Comparison of ENCODE assay signal across 8 mouse cellular contexts in genomic region chr17:80728062-80728858, GRCm38 (mm10). TPM values are rescaled to one million over a fixed set of nuclear protein-coding genes. Genes with fewer than 3 reads are reported as not detected.
A peak's percentile ranks its signal among the peaks of the same experiment; 100 is the strongest.
DNase-seq lines count a peak whose midpoint lies in the region; ATAC-seq and TF ChIP-seq lines count a peak whose summit lies in the region.

Map4k3 (minus strand) TSS chr17:80728485.

- peak; percentile 68 for DNase-seq in MEL (ENCODE audit: low read depth, low spot score)
- peak; percentile 80 for DNase-seq in cerebellum, adult 8-10 months
- peak; percentile 65 to 84 for DNase-seq in frontal cortex, postnatal 10 days (ENCODE audit: low spot score in 2 of 2)
- DNase-seq in hindbrain, embryonic 11.5 days (ENCODE audit: low spot score), result peak; percentile 85
- peak; percentile 71 to 84 for DNase-seq in layer of hippocampus, postnatal 25 days (ENCODE audit: extremely low spot score in 1 of 2, low spot score in 1 of 2)
- peak; percentile 90 for DNase-seq in lung, postnatal 14 days
- DNase-seq in retina, adult 2 months (ENCODE audit: low read depth, low spot score), result peak; percentile 81
- DNase-seq in thymus, postnatal 36 days, result peak; percentile 85 to 88

- peaks cover 7% of the 10 kb centered on the region for H3K79me2 ChIP-seq in MEL (ENCODE audit: control insufficient read depth, insufficient read depth, low read length, poor library complexity)

- peaks cover 0 to 17% of the 10 kb centered on the region in 2 experiments; a peak in 2 of 4 replicates for H3K36me3 ChIP-seq in MEL (ENCODE audit: control insufficient read depth in 1 of 2, insufficient read depth in 2 of 2, low read length in 2 of 2)
- no peaks in the 10 kb centered on the region for H3K36me3 ChIP-seq in hindbrain, embryonic 11.5 days (ENCODE audit: control insufficient read depth, insufficient read depth, low read length)

- peaks cover 7 to 20% of the 10 kb centered on the region in 2 experiments for H3K4me1 ChIP-seq in MEL (ENCODE audit: control insufficient read depth in 1 of 2, insufficient read depth in 2 of 2, low read length in 2 of 2)
- H3K4me1 ChIP-seq in hindbrain, embryonic 11.5 days (replicated peaks; ENCODE audit: control insufficient read depth, insufficient read depth, low read length), result peaks cover 6% of the 10 kb centered on the region

- H3K27me3 ChIP-seq in MEL (ENCODE audit: control insufficient read depth in 1 of 2, insufficient read depth in 2 of 2, low read length in 2 of 2), result no peaks in the 10 kb centered on the region
- no peaks in the 10 kb centered on the region for H3K27me3 ChIP-seq in hindbrain, embryonic 11.5 days (ENCODE audit: control insufficient read depth, insufficient read depth, low read length)

- peak within 1 kb of the TSS; percentile 70 to 98 for H3K4me3 ChIP-seq in MEL (ENCODE audit: control insufficient read depth in 1 of 2, insufficient read depth in 1 of 2, low read depth in 2 of 2, low read length in 2 of 2)
- H3K4me3 ChIP-seq in hindbrain, embryonic 11.5 days (ENCODE audit: low read depth, low read length), result peak within 1 kb of the TSS; percentile 95

- ATAC-seq in hindbrain, embryonic 11.5 days (ENCODE audit: low FRiP score), result peak; percentile 94

- TF ChIP-seq EP300 in MEL (IDR thresholded peaks at IDR 0.05; ENCODE audit: low read depth in 1 of 2, low read length in 2 of 2), result no peak

- H3K27ac ChIP-seq in MEL (ENCODE audit: control insufficient read depth, low read depth, low read length), result peak within 1 kb of the TSS; percentile 62
- peak within 1 kb of the TSS; percentile 96 for H3K27ac ChIP-seq in hindbrain, embryonic 11.5 days (ENCODE audit: low read depth, low read length)

- peak within 1 kb of the TSS; percentile 84 for H3K9ac ChIP-seq in MEL (ENCODE audit: control insufficient read depth, low read depth, low read length, poor library complexity, severe bottlenecking)
- peak within 1 kb of the TSS; percentile 98 for H3K9ac ChIP-seq in hindbrain, embryonic 11.5 days (ENCODE audit: low read depth, low read length)

- peak in 1 of 2 experiments; percentile 40; a peak in 2 of 4 replicates for TF ChIP-seq POLR2A in MEL (IDR thresholded peaks at IDR 0.05; ENCODE audit: control insufficient read depth in 1 of 2, insufficient read depth in 1 of 2, low read depth in 1 of 2, low read length in 2 of 2, poor library complexity in 1 of 2)

- under 1% methylated on average over 39 of the region's 64 CpGs for WGBS in hindbrain, embryonic 11.5 days

- peak within 1 kb of the TSS; percentile 63 for H3K4me2 ChIP-seq in hindbrain, embryonic 11.5 days (replicated peaks; ENCODE audit: low read depth, low read length)

- TF ChIP-seq RAD21 in MEL (IDR thresholded peaks at IDR 0.05; ENCODE audit: low read depth, low read length), result no peak

- no peaks in the 10 kb centered on the region for H3K9me3 ChIP-seq in MEL (replicated peaks; ENCODE audit: insufficient read depth, low read length)
- no peaks in the 10 kb centered on the region for H3K9me3 ChIP-seq in hindbrain, embryonic 11.5 days (ENCODE audit: control insufficient read depth, low read length)

- TF ChIP-seq CTCF in MEL (IDR thresholded peaks at IDR 0.05 in 2 of 3, conservative IDR thresholded peaks at IDR 0.05 in 1 of 3; ENCODE audit: control insufficient read depth in 1 of 3, insufficient read depth in 1 of 3, low read depth in 2 of 3, low read length in 3 of 3, poor library complexity in 1 of 3, severe bottlenecking in 1 of 3), result no peak

TF ChIP-seq in MEL, 35 proteins besides CTCF, POLR2A, EP300 and RAD21:
- TF ChIP-seq ZMIZ1 (IDR thresholded peaks at IDR 0.05; ENCODE audit: low read depth, low read length) (no peak), ELF1 (IDR thresholded peaks at IDR 0.05; ENCODE audit: low read depth, low read length) (0 out of 2 replicates have a peak, but pooled peaks have one; percentile 26), USF1 (IDR thresholded peaks at IDR 0.05; ENCODE audit: low read depth, low read length) (peak; percentile 88), TBP (IDR thresholded peaks at IDR 0.05; ENCODE audit: low read depth, low read length) (no peak), NRF1 (IDR thresholded peaks at IDR 0.05; ENCODE audit: insufficient read depth, low read depth, low read length, poor library complexity, severe bottlenecking) (peak; percentile 71), GABPA (IDR thresholded peaks at IDR 0.05; ENCODE audit: low read depth, low read length) (no peak), KAT2A (conservative IDR thresholded peaks at IDR 0.05; ENCODE audit: low read depth, low read length) (no peak), MAX (IDR thresholded peaks at IDR 0.05; ENCODE audit: low read length) (peak; percentile 36; the same call in 1 of the 2 replicates), TAL1 (IDR thresholded peaks at IDR 0.05; ENCODE audit: low read length) (no peak), SMC3 (IDR thresholded peaks at IDR 0.05; ENCODE audit: low read depth, low read length) (no peak), SIN3A (IDR thresholded peaks at IDR 0.05; ENCODE audit: low read length) (peak; percentile 13; the same call in 1 of the 2 replicates), BHLHE40 (IDR thresholded peaks at IDR 0.05; ENCODE audit: borderline replicate concordance, low read depth, low read length) (peak; percentile 58; the same call in 1 of the 2 replicates), RCOR1 (IDR thresholded peaks at IDR 0.05; ENCODE audit: low read depth, low read length) (0 out of 2 replicates have a peak, but pooled peaks have one; percentile 78), USF2 (IDR thresholded peaks at IDR 0.05; ENCODE audit: borderline replicate concordance in 1 of 2, insufficient read depth in 1 of 2, low read depth in 1 of 2, low read length in 2 of 2) (peak in 1 of 2 experiments; percentile 37; a peak in 1 of 4 replicates), E2F4 (IDR thresholded peaks at IDR 0.05; ENCODE audit: borderline replicate concordance, low read depth, low read length) (no peak), HCFC1 (IDR thresholded peaks at IDR 0.05; ENCODE audit: low read depth, low read length) (0 out of 2 replicates have a peak, but pooled peaks have one; percentile 42)
TF ChIP-seq in MEL: peak in this region for 9.

RNA-seq across cellular contexts. Expression of gene Map4k3, which starts in this region (rescaled TPM):
- 3.1 and 3.2 TPM in 2 replicates for total RNA-seq in MEL (2012; rRNA removed)
- polyA plus RNA-seq in MEL (2012; ENCODE audit: insufficient read depth in 1 of 2, insufficient read length in 2 of 2, low read depth in 1 of 2, low replicate concordance in 2 of 2, missing spikeins in 1 of 2), result 1 to 10 TPM in 1 of 2 experiments, not detected in 1; 4.1 TPM
- polyA plus RNA-seq in hindbrain, embryonic 11.5 days (2014; fragmentation: Nextera tagmentation; extraction: Ambion mirVana), result 27.5 and 31.9 TPM in 2 replicates
- 10 to 100 TPM; 87.8 to 88.7 TPM for total RNA-seq in layer of hippocampus, postnatal 25 days (2021)

Comparison
In these comparisons a context has a peak if more than half of its experiments do, and no peak if none do; other contexts are left out.
1. Peak in every context shown above with its lines: DNase-seq, ATAC-seq, H3K4me3 ChIP-seq and H3K27ac ChIP-seq.
2. RNA of gene Map4k3 (total RNA-seq): 87.8 to 88.7 TPM in layer of hippocampus, postnatal 25 days; 3.1 to 3.2 TPM in MEL; every median in the first group is over 10 times any median in the second.